Mouse (Mus musculus) CH12.LX (cell line): ENCODE measurements around the gene Rbm33. TPM values are rescaled to one million over a fixed set of nuclear protein-coding genes. Genes with fewer than 3 reads are reported as not detected.

Source experiments
- DNase-seq: peaks from one replicate; pipeline ENCODE4 v3.0.0-alpha.2; 2013; ENCODE audit errors: extremely low read depth
- H3K27ac ChIP-seq: 2 replicates; pipeline ENCODE4 v1.5.1; 2012; ENCODE audit warnings: low read depth, mild to moderate bottlenecking, control low read depth, moderate library complexity; ENCODE audit not compliant: insufficient read depth
- H3K27me3 ChIP-seq: replicated peaks from 2 replicates; pipeline ENCODE3; 2012; ENCODE audit warnings: inconsistent platforms
- H3K36me3 ChIP-seq, 2 experiments: replicated peaks in 1 of 2; 2 replicates each; pipeline versions ENCODE3 to v1.6.1; 2012; ENCODE audit warnings: inconsistent platforms in 1 of 2, low read length in 1 of 2, mild to moderate bottlenecking in 1 of 2, mixed read lengths in 1 of 2, moderate library complexity in 1 of 2; ENCODE audit not compliant: control insufficient read depth in 1 of 2, insufficient read depth in 1 of 2
- H3K4me1 ChIP-seq, 2 experiments: 2 replicates each; pipeline ENCODE4 v1.6.1; 2012; ENCODE audit warnings: inconsistent platforms in 1 of 2, moderate library complexity in 1 of 2; ENCODE audit not compliant: insufficient read depth in 2 of 2, control insufficient read depth in 1 of 2
- H3K4me2 ChIP-seq: 2 replicates; pipeline ENCODE4 v1.6.1; 2012; ENCODE audit warnings: low read depth, mild to moderate bottlenecking, control low read depth; ENCODE audit not compliant: poor library complexity, insufficient read depth, severe bottlenecking
- H3K4me3 ChIP-seq, 3 experiments: fragments of 150-350 bp in 1 of 3; sonication (generic) in 1 of 3; replicated peaks in 1 of 3; 2 replicates each; pipeline versions ENCODE3 to v1.5.1; 2011 to 2012; ENCODE audit warnings: low read depth in 2 of 3, low read length in 2 of 3, mild to moderate bottlenecking in 2 of 3, moderate library complexity in 2 of 3, control low read depth in 1 of 3, improper control_type of control experiment in 1 of 3, inconsistent platforms in 1 of 3, mixed read lengths in 1 of 3; ENCODE audit not compliant: poor library complexity in 1 of 3
- H3K79me2 ChIP-seq: replicated peaks from 2 replicates; pipeline ENCODE4 v1.6.1; 2012; ENCODE audit warnings: mild to moderate bottlenecking, moderate library complexity; ENCODE audit not compliant: control insufficient read depth, poor library complexity, insufficient read depth, severe bottlenecking; ENCODE audit errors: extremely low read depth
- H3K9ac ChIP-seq: 2 replicates; pipeline ENCODE4 v1.6.1; 2012; ENCODE audit warnings: low read depth, mild to moderate bottlenecking, control low read depth, moderate library complexity; ENCODE audit not compliant: insufficient read depth
- H3K9me3 ChIP-seq: replicated peaks from 2 replicates; pipeline ENCODE3; 2012; ENCODE audit warnings: low read length, inconsistent platforms, mixed read lengths
- CHD1 ChIP-seq: IDR thresholded peaks from 2 replicates; pipeline ENCODE4 v1.6.1; 2012; ENCODE audit warnings: low read depth, low read length, improper control_type of control experiment, inconsistent platforms
- CHD2 ChIP-seq: IDR thresholded peaks from 2 replicates; pipeline ENCODE4 v1.6.1; 2011; ENCODE audit warnings: low read length, improper control_type of control experiment
- CTCF ChIP-seq, 2 experiments: IDR thresholded peaks in 1 of 2; conservative IDR thresholded peaks in 1 of 2; 2 replicates each; pipeline ENCODE4 v1.5.1; 2011 to 2012; ENCODE audit warnings: low read depth in 2 of 2, low read length in 2 of 2, improper control_type of control experiment in 1 of 2, inconsistent platforms in 1 of 2, mild to moderate bottlenecking in 1 of 2, moderate library complexity in 1 of 2
- HCFC1 ChIP-seq: IDR thresholded peaks from 2 replicates; pipeline ENCODE4 v1.6.1; 2012; ENCODE audit warnings: low read depth, mild to moderate bottlenecking, inconsistent platforms, low read length, improper control_type of control experiment
- IRF4 ChIP-seq: IDR thresholded peaks from 2 replicates; pipeline ENCODE4 v1.6.1; 2014; ENCODE audit warnings: low read depth, mild to moderate bottlenecking, inconsistent platforms, low read length, improper control_type of control experiment
- JUN ChIP-seq: IDR thresholded peaks from 2 replicates; pipeline ENCODE4 v1.6.1; 2011; ENCODE audit warnings: low read depth, mild to moderate bottlenecking, low read length, improper control_type of control experiment, moderate library complexity; ENCODE audit not compliant: insufficient read depth
- KAT2A ChIP-seq: IDR thresholded peaks from 2 replicates; pipeline ENCODE4 v1.6.1; 2012; ENCODE audit warnings: low read length, improper control_type of control experiment, inconsistent platforms; ENCODE audit not compliant: insufficient replicate concordance
- MAZ ChIP-seq: IDR thresholded peaks from 2 replicates; pipeline ENCODE4 v1.6.1; 2012; ENCODE audit warnings: low read depth, mild to moderate bottlenecking, inconsistent platforms, low read length, improper control_type of control experiment, moderate library complexity
- MXI1 ChIP-seq: IDR thresholded peaks from 2 replicates; pipeline ENCODE4 v1.6.1; 2011; ENCODE audit warnings: mild to moderate bottlenecking, low read depth, low read length, improper control_type of control experiment
- NELFE ChIP-seq: IDR thresholded peaks from 2 replicates; pipeline ENCODE4 v1.6.1; 2011; ENCODE audit warnings: low read depth, low read length, improper control_type of control experiment
- NRF1 ChIP-seq: IDR thresholded peaks from 2 replicates; pipeline ENCODE4 v1.6.1; 2014; ENCODE audit warnings: low read depth, mild to moderate bottlenecking, inconsistent platforms, low read length, improper control_type of control experiment, moderate library complexity
- PAX5 ChIP-seq: IDR thresholded peaks from 2 replicates; pipeline ENCODE4 v1.6.1; 2012; ENCODE audit warnings: low read length, inconsistent platforms, mixed read lengths
- POLR2A ChIP-seq: IDR thresholded peaks from 2 replicates; pipeline ENCODE4 v1.6.1; 2011; ENCODE audit warnings: low read depth, mild to moderate bottlenecking, improper control_type of control experiment, low read length
- RAD21 ChIP-seq: IDR thresholded peaks from 2 replicates; pipeline ENCODE4 v1.6.1; 2011; ENCODE audit warnings: low read depth, mild to moderate bottlenecking, low read length, improper control_type of control experiment, moderate library complexity
- SMC3 ChIP-seq: IDR thresholded peaks from 2 replicates; pipeline ENCODE4 v1.6.1; 2011; ENCODE audit warnings: low read depth, low read length, improper control_type of control experiment
- TCF12 ChIP-seq: IDR thresholded peaks from 2 replicates; pipeline ENCODE4 v1.6.1; 2014; ENCODE audit warnings: low read depth, mild to moderate bottlenecking, inconsistent platforms, low read length, improper control_type of control experiment
- UBTF ChIP-seq: IDR thresholded peaks from 2 replicates; pipeline ENCODE4 v1.6.1; 2012; ENCODE audit warnings: low read depth, mild to moderate bottlenecking, inconsistent platforms, low read length, improper control_type of control experiment, moderate library complexity
- USF2 ChIP-seq: conservative IDR thresholded peaks from 2 replicates; pipeline ENCODE4 v1.6.1; 2011; ENCODE audit warnings: low read depth, low read length, improper control_type of control experiment
- ZC3H11A ChIP-seq: IDR thresholded peaks from 2 replicates; pipeline ENCODE4 v1.6.1; 2012; ENCODE audit warnings: low read depth, mild to moderate bottlenecking, inconsistent platforms, low read length, improper control_type of control experiment
- ZKSCAN1 ChIP-seq: IDR thresholded peaks from 2 replicates; pipeline ENCODE4 v1.6.1; 2012; ENCODE audit warnings: low read depth, inconsistent platforms, low read length, improper control_type of control experiment, borderline replicate concordance
- ZNF384 ChIP-seq: IDR thresholded peaks from 2 replicates; pipeline ENCODE4 v1.6.1; 2012; ENCODE audit warnings: low read depth, low read length, improper control_type of control experiment, inconsistent platforms
- dilution Hi-C: fragments of 300-500 bp; cut with MboI; formaldehyde crosslinking; loops from 2 replicates; pipeline ENCODE4 v1.14.3; 2020; ENCODE audit warnings: low sequenced_read_pairs; ENCODE audit not compliant: extremely low pct_unique_long_range_greater_than_20kb, extremely low pct_ligation_motif_present
- in situ Hi-C: fragments of 300-500 bp; cut with MboI; formaldehyde crosslinking; loops from 3 replicates; pipeline ENCODE4 v1.14.3; 2019; ENCODE audit warnings: low sequenced_read_pairs, low pct_ligation_motif_present, low pct_unique_long_range_greater_than_20kb, mixed read lengths
- polyA plus RNA-seq: library from polyadenylated mRNA; unstranded; fragments of >175 nt; gene quantifications from 2 replicates; pipeline ENCODE4 v1.2.1, GENCODE M21; 2012; ENCODE audit warnings: low read depth; ENCODE audit not compliant: insufficient read length
- total RNA-seq, 2 experiments: library from RNA; depleted of rRNA; stranded (reverse); fragments of 300-350 nt in 1 of 2; fragments of >200 nt in 1 of 2; gene quantifications; 2 replicates each; pipeline ENCODE4 v1.2.3; 2012 to 2014

Gene Rbm33
- total and polyA plus RNA-seq, 3 experiments: 7.4 to 50.3 (median 15.1) TPM

DNA sequence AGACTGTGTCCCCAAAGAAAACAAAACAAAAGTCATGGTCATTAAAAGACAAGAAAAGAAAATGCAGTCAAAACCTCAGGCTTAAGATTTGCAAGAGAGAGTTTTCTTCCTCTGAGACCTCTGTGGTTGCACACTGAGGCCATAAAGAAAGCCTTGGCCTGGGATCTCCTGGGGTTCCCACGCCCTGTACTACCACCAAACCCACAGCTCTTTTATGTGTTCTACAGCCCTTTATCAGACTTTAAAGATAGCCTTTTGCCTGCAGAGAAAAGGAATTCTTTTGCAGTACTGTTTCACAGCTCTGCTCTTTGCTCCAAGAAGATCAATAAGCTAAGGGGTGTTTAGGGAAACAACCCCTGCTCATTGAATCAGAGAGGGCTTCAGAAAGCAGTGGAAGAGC lies 26.3 kb upstream of the Rbm33 start:
- H3K36me3 ChIP-seq: no peaks in the 10 kb centered on the region
- no peak for TF ChIP-seq KAT2A
- TF ChIP-seq POLR2A: no peak
- TF ChIP-seq ZNF384: no peak
- no peak for TF ChIP-seq CHD1
- no peak for TF ChIP-seq ZKSCAN1
- no peak for TF ChIP-seq USF2
- TF ChIP-seq SMC3: no peak
- no peak for TF ChIP-seq NRF1
- no peak for TF ChIP-seq MAZ
- no peak for TF ChIP-seq UBTF
- no peak for TF ChIP-seq MXI1
- no peak for TF ChIP-seq IRF4
- no peak for TF ChIP-seq RAD21
- TF ChIP-seq JUN: no peak
- no peak for TF ChIP-seq HCFC1
- dilution Hi-C loops (no loop called here), in situ Hi-C loops (no loop called here)
- no peaks in the 10 kb centered on the region for H3K9me3 ChIP-seq
- no peak overlapping the region for H3K27ac ChIP-seq
- H3K9ac ChIP-seq: no peak overlapping the region
- no peaks in the 10 kb centered on the region for H3K79me2 ChIP-seq
- H3K4me3 ChIP-seq: no peak overlapping the region
- no peaks in the 10 kb centered on the region for H3K27me3 ChIP-seq
- H3K4me1 ChIP-seq: peaks cover 5 to 17% of the 10 kb centered on the region in 2 experiments; a peak in 3 of 4 replicates
- no peak for DNase-seq
- no peak overlapping the region for H3K4me2 ChIP-seq

DNA sequence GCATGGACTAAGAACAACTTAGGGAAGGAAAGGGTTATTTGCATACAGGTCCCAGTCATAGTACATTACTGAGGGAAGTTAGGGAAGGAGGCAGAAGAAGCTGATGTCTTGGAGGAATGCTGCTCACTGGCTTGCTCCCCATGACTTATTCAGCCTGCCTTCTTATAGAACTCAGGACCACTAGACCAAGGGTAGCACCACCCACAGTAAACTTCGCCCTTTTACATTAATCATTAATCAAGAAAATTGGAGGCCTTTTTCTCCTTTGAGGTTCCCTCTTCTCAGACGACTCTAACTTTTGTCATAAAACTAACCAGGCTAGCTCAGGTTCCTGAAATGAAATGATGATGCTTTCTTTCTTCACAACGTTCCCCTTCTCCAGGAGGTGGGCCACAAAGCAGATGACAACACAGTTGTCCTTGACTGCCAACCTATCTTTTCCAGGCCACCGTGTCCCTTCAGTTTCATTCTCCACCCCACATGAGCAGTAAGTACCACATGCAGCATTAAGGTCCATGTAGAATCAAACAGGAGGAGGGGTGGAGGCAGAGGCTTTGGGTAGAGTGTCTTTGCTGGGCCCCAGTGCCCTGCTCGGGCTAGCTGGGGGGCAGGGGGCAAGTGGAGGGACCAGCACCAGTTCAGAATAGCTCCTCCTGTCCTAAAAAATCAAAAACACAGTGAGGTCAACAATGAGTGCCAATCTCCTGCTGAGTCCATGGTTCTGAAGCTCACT lies 25.6 kb upstream of the Rbm33 start:
- H3K79me2 ChIP-seq: no peaks in the 10 kb centered on the region
- dilution Hi-C loops (no loop called here), in situ Hi-C loops (no loop called here)
- H3K9ac ChIP-seq: no peak overlapping the region
- peaks cover 5 to 17% of the 10 kb centered on the region in 2 experiments; a peak in 3 of 4 replicates for H3K4me1 ChIP-seq
- no peak overlapping the region for H3K27ac ChIP-seq
- TF ChIP-seq CTCF (conservative IDR thresholded peaks at IDR 0.05 in 1 of 2, IDR thresholded peaks at IDR 0.05 in 1 of 2; ENCODE audit: low read depth in 2 of 2, low read length in 2 of 2) (no peak), CHD2 (no peak), TCF12 (no peak), POLR2A (no peak), NELFE (no peak), HCFC1 (no peak), PAX5 (no peak), ZC3H11A (no peak)
- DNase-seq: no peak
- H3K4me2 ChIP-seq: no peak overlapping the region
- no peaks in the 10 kb centered on the region for H3K27me3 ChIP-seq
- H3K36me3 ChIP-seq: no peaks in the 10 kb centered on the region
- no peak overlapping the region for H3K4me3 ChIP-seq
- no peaks in the 10 kb centered on the region for H3K9me3 ChIP-seq
